Mouse (Mus musculus) macrophage (primary cell): ENCODE results near the gene Olfr1338. TPM values are rescaled to one million over a fixed set of nuclear protein-coding genes. Genes with fewer than 3 reads are reported as not detected.
"Not testable (repeated sequence)": the region's sequence is repeated elsewhere in the genome, so short reads cannot be mapped to it uniquely, and the experiment has no call there.

Experiments
- H3K27ac ChIP-seq: fragments of 350-480 bp; formaldehyde crosslinking; 2 replicates; pipeline ENCODE4 v1.9.0; 2021
- H3K36me3 ChIP-seq: fragments of 350-480 bp; formaldehyde crosslinking; 2 replicates; pipeline ENCODE4 v1.9.0; 2021; ENCODE audit errors: inconsistent target
- H3K4me3 ChIP-seq: fragments of 350-480 bp; formaldehyde crosslinking; 2 replicates; pipeline ENCODE4 v1.9.0; 2021; ENCODE audit errors: inconsistent target
- H3K79me2 ChIP-seq: fragments of 350-480 bp; formaldehyde crosslinking; 2 replicates; pipeline ENCODE4 v1.9.0; 2021; ENCODE audit errors: inconsistent target
- WGBS: methylation state at CpG from one replicate; pipeline ENCODE4 v1.1.7; 2026; ENCODE audit warnings: inconsistent platforms; ENCODE audit not compliant: missing documents; 5-methylcytosine and 5-hydroxymethylcytosine counted together
- polyA plus RNA-seq: library from polyadenylated mRNA; stranded (reverse); fragments of 250-400 nt; gene quantifications from 3 replicates; pipeline ENCODE4 v1.2.4, GENCODE M21; 2018; ENCODE audit warnings: inconsistent platforms
- total RNA-seq, 78 experiments: library from RNA; depleted of rRNA; stranded (reverse); fragments of 250-400 nt; gene quantifications; 1 replicate in 9 of 78; 2 replicates in 24 of 78; 3 replicates in 43 of 78; 4 replicates in 2 of 78; pipeline ENCODE4 v1.2.4; 2018; ENCODE audit warnings: inconsistent platforms in 56 of 78

Gene Olfr1338
- not detected for total RNA-seq (2018; cell fraction: chromatin; rRNA removed)
- total RNA-seq (2018; cell fraction: cytosol; rRNA removed) = not detected
- not detected for total RNA-seq (2018; cell fraction: nucleus; rRNA removed)
- not detected in 3 replicates for polyA plus RNA-seq

GRCm38 (mm10) chr4:118758637-118759036 is at the start of gene Olfr1338:
Gene Olfr1338, minus strand, starts transcription at chr4:118758737.
- WGBS = 90% methylated on average over 1 of the region's 1 CpGs
- no peak within 1 kb of the TSS for H3K27ac ChIP-seq
- H3K4me3 ChIP-seq = no peak within 1 kb of the TSS

GRCm38 (mm10) chr4:118792796-118793195 is 34.3 kb upstream of the Olfr1338 start:
- not testable (repeated sequence) for H3K36me3 ChIP-seq, H3K4me3 ChIP-seq, H3K79me2 ChIP-seq

More at GRCm38 (mm10) chr4:118758637-118759036, at the start of gene Olfr1338:
- no peaks in the 10 kb centered on the region for H3K36me3 ChIP-seq
- no peaks in the 10 kb centered on the region for H3K79me2 ChIP-seq

DNA sequence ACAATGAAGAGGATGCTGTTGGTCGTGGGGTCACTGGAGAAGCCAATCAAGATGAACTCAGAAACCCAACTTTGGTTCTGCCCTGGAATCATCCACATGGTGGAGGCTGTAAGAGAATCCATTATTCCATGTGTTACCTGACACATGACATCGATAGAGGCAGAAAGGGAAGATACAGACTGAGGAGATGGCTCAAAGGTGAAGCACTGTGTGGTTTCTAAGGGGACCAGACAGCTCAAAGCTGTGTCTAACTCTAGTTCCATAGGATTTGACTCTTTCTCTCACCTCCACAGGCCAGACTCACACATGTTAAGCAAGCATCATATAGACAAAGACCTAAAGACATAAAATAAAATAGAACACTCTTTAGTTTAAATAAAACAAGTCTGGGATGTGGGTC is 23.9 kb upstream of the Olfr1338 start, which contains the start of gene Olfr1337:
Gene Olfr1337 (minus strand): TSS at position 101 of the 400 bp plus-strand sequence.
- Histone ChIP-seq H3K79me2 (no peaks in the 10 kb centered on the region), H3K27ac (no peak within 1 kb of the TSS), H3K36me3 (no peaks in the 10 kb centered on the region), H3K4me3 (no peak within 1 kb of the TSS)
- WGBS = 85% methylated on average over 2 of the region's 2 CpGs

More at GRCm38 (mm10) chr4:118792796-118793195, 34.3 kb upstream of the Olfr1338 start:
- H3K27ac ChIP-seq = not testable (repeated sequence)

DNA sequence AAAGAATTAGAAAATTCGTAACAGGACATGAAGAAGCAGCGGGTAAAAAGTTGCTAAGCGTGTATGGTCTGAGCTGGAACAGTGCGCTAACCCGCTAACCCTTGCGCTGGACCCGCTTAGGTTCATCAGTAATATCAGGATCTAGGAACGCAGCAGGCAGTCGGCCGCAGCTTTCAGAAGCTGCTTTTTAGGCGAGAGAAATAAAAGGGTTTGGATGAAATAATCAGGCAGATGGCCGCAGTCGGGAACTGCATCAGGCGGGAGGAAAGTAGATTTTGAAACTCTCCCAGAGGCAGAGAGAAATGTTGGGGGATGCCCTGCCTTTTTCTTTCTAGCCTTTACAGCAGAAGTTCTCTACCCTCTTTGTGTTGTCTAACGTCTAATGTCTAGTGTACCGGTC is 16.7 kb downstream of the Olfr1338 start:
- H3K36me3 ChIP-seq = no peaks in the 10 kb centered on the region
- H3K27ac ChIP-seq = no peak overlapping the region
- no peak overlapping the region for H3K4me3 ChIP-seq
- 15% methylated on average over 15 of the region's 16 CpGs for WGBS
- H3K79me2 ChIP-seq = no peaks in the 10 kb centered on the region

DNA sequence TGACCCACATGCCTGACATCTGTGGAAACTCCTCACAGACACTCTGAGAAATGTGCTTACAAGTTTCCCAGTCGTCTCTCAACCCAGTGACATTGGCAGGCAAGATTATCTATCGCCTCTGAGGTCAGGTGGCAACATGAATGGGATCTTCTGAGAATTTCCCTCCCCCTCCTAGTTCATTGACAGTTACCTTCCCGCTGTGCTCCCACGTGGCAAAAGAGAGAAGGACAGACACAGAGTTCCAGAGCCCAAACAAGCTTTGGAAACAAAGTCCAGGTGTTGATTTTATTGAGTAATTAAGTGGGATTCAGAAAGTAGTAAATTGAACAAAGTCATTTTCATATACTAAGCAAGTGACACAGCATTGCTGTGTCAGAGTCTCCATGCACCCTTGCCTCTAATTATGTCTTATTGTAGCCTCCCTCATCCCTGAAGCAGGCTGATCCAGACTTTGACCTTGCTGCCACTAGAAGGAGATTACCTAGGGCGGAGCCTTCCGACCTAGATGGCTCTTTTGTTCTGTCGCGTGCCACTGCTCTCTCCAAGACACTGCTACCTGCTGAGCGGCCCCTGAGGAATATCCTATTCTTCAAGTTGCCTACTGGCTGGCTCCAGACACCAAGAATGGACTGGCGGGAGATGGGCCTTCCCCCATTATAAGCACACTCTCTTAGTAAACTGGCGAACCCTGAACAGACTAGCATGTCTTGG is 17.4 kb downstream of the Olfr1338 start:
- 19% methylated on average over 11 of the region's 11 CpGs for WGBS
- Histone ChIP-seq H3K4me3 (no peak overlapping the region), H3K27ac (no peak overlapping the region), H3K36me3 (no peaks in the 10 kb centered on the region), H3K79me2 (no peaks in the 10 kb centered on the region)

DNA sequence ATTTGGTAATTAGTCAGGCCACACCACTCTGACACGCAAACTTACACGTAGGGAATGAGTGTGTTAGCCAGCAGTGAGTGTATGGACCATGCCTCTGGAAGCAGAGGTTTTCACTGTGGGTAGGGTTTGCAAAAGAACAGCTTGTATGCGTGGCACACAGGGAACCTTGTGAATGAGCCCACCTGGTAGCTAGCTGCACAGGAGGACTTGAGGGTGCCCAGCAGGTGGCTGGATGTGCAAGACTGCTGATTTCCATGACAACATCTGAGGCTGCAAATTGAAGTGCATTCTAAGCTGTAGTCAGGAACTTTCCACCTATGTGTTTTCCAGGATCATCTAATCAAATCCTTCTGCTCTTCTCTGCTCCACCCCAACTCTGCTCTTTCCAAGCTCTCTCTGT is 19.0 kb downstream of the Olfr1338 start:
- Histone ChIP-seq H3K79me2 (no peaks in the 10 kb centered on the region), H3K27ac (no peak overlapping the region), H3K36me3 (no peaks in the 10 kb centered on the region), H3K4me3 (no peak overlapping the region)
- WGBS = 73% methylated on average over 3 of the region's 3 CpGs

DNA sequence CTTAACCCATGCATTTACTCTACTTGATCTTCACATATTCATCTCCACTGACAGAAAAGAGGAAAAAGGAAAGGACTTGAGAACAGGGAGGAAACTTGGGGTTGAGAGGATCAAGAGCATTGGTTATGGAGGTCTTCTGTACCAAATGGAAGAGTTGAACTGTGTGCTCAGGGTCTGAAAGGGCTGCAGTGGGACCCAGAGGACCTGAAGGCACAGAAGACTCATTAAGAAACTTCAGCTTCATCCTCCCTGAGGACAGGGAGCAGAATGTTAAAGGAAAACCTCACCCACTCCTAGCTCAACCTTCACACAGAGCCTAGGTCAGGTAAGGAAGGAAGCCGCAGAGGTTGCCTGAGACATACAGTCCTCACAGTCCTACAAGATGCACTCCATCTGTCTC is 26.7 kb downstream of the Olfr1338 start, which contains the start of gene Olfr1339:
Gene Olfr1339 (plus strand): TSS at position 301 of the 400 bp plus-strand sequence.
- WGBS = 100% methylated on average over 1 of the region's 1 CpGs
- no peak within 1 kb of the TSS for H3K4me3 ChIP-seq
- H3K27ac ChIP-seq = no peak within 1 kb of the TSS
- H3K79me2 ChIP-seq = no peaks in the 10 kb centered on the region
- no peaks in the 10 kb centered on the region for H3K36me3 ChIP-seq

DNA sequence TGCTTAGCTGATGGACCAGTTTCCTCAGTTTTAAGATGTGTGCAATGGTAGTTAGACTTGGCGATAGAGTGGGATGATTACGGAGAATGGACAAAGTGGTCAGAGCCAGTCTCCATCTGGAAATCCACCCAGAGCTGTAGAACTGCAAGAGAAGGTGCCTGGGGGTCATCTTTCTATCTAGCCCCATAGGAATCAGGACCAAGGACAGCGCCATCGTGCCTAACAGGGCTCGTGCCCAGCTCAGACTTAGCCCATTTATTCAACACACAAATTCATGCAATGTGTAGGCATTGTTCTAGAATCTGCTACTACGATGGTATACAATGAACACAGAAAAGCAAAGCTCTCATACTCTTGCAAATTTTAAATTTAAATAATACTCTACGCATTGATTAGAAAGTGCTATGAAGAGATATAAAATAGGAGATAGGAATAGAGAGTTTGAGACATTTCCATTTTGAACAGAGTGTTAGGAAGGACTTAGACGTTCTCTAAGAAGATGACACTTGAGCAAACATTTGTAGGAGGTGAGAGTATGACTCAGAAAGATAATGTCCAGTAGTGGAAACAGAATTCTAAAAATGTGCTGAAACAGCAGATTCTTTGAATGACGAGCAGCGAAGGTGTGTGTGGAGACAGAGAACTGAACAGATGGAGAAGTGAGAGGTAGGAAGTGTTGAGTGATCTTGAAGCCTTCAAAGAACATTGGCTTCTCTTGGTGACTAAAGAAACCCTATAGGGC is 36.6 kb downstream of the Olfr1338 start:
- no peak overlapping the region for H3K4me3 ChIP-seq
- no peak overlapping the region for H3K27ac ChIP-seq
- H3K36me3 ChIP-seq = no peaks in the 10 kb centered on the region
- no peaks in the 10 kb centered on the region for H3K79me2 ChIP-seq
- 59% methylated on average over 10 of the region's 10 CpGs for WGBS

GRCm38 (mm10) chr4:118719838-118720237 is 38.7 kb downstream of the Olfr1338 start, which contains the start of gene Olfr1340:
Gene Olfr1340, plus strand, starts transcription at chr4:118720138.
- no peaks in the 10 kb centered on the region for H3K79me2 ChIP-seq
- H3K4me3 ChIP-seq = no peak within 1 kb of the TSS
- H3K27ac ChIP-seq = no peak within 1 kb of the TSS

GRCm38 (mm10) chr4:118711656-118712055 is 46.9 kb downstream of the Olfr1338 start:
- Histone ChIP-seq H3K36me3 (no peaks in the 10 kb centered on the region), H3K4me3 (no peak overlapping the region), H3K79me2 (no peaks in the 10 kb centered on the region), H3K27ac (no peak overlapping the region)
- WGBS = 75% methylated on average over 1 of the region's 1 CpGs

More at GRCm38 (mm10) chr4:118719838-118720237, 38.7 kb downstream of the Olfr1338 start, which contains the start of gene Olfr1340:
- no peaks in the 10 kb centered on the region for H3K36me3 ChIP-seq

- 92% methylated on average over 5 of the region's 5 CpGs for WGBS
- Histone ChIP-seq H3K79me2 (no peaks in the 10 kb centered on the region), H3K27ac (no peak overlapping the region)
These were observed 50.5 kb downstream of the Olfr1338 start for GRCm38 (mm10) chr4:118708086-118708485.

GRCm38 (mm10) chr4:118703223-118703622 is 55.3 kb downstream of the Olfr1338 start, which contains the start of gene Olfr1341:
Gene Olfr1341, plus strand, starts transcription at chr4:118703523.
- H3K36me3 ChIP-seq = no peaks in the 10 kb centered on the region
- WGBS = 72% methylated on average over 3 of the region's 3 CpGs
- H3K79me2 ChIP-seq = no peaks in the 10 kb centered on the region
- H3K27ac ChIP-seq = no peak within 1 kb of the TSS
- H3K4me3 ChIP-seq = no peak within 1 kb of the TSS

More at GRCm38 (mm10) chr4:118708086-118708485, 50.5 kb downstream of the Olfr1338 start:
- H3K4me3 ChIP-seq = no peak overlapping the region
- no peaks in the 10 kb centered on the region for H3K36me3 ChIP-seq
